Mouse (Mus musculus): ENCODE results near the gene Zfp638. TPM values are rescaled to one million over a fixed set of nuclear protein-coding genes. Genes with fewer than 3 reads are reported as not detected.
A peak's percentile ranks its signal among the peaks of the same experiment; 100 is the strongest.

Zfp638 gene
- polyA plus RNA-seq, 1 experiment from 2014 or later: 97.4 TPM

- Histone ChIP-seq H3K9ac (no peak overlapping the region), H3K9me3 (ENCODE audit: control insufficient read depth, low read length) (no peaks in the 10 kb centered on the region), H3K4me3 (replicated peaks; ENCODE audit: low read length) (no peak overlapping the region), H3K27ac (no peak overlapping the region), H3K27me3 (ENCODE audit: control insufficient read depth, insufficient read depth, low read length) (no peaks in the 10 kb centered on the region), H3K4me1 (replicated peaks; ENCODE audit: control insufficient read depth, insufficient read depth, low read length) (no peaks in the 10 kb centered on the region), H3K4me2 (replicated peaks) (no peak overlapping the region), H3K36me3 (replicated peaks; ENCODE audit: control insufficient read depth, insufficient read depth) (peaks cover 59% of the 10 kb centered on the region)
- WGBS: 97% methylated on average over 2 of the region's 2 CpGs
- ATAC-seq (ENCODE audit: low FRiP score): no peak
- DNase-seq (ENCODE audit: low spot score): no peak
Measured at GRCm38 (mm10) chr6:83939492-83939891, 72.6 kb downstream of the Zfp638 start.

- Histone ChIP-seq H3K27ac (no peak overlapping the region), H3K9me3 (ENCODE audit: control insufficient read depth, low read length) (no peaks in the 10 kb centered on the region), H3K4me3 (replicated peaks; ENCODE audit: low read length) (no peak overlapping the region), H3K36me3 (replicated peaks; ENCODE audit: control insufficient read depth, insufficient read depth) (peaks cover 72% of the 10 kb centered on the region), H3K9ac (no peak overlapping the region), H3K4me1 (replicated peaks; ENCODE audit: control insufficient read depth, insufficient read depth, low read length) (no peaks in the 10 kb centered on the region), H3K27me3 (ENCODE audit: control insufficient read depth, insufficient read depth, low read length) (no peaks in the 10 kb centered on the region), H3K4me2 (replicated peaks) (no peak overlapping the region)
- 95% methylated on average over 13 of the region's 13 CpGs for WGBS
- DNase-seq (ENCODE audit: low spot score): no peak
- ATAC-seq (ENCODE audit: low FRiP score): no peak
Measured at GRCm38 (mm10) chr6:83942806-83943205, 75.9 kb downstream of the Zfp638 start.

GRCm38 (mm10) chr6:83953603-83954002 lies 86.7 kb downstream of the Zfp638 start:
- Histone ChIP-seq H3K27ac (no peak overlapping the region), H3K4me1 (replicated peaks; ENCODE audit: control insufficient read depth, insufficient read depth, low read length) (no peaks in the 10 kb centered on the region), H3K36me3 (replicated peaks; ENCODE audit: control insufficient read depth, insufficient read depth) (peaks cover 64% of the 10 kb centered on the region), H3K4me2 (replicated peaks) (no peak overlapping the region), H3K9me3 (ENCODE audit: control insufficient read depth, low read length) (no peaks in the 10 kb centered on the region), H3K27me3 (ENCODE audit: control insufficient read depth, insufficient read depth, low read length) (no peaks in the 10 kb centered on the region), H3K9ac (no peak overlapping the region), H3K4me3 (replicated peaks; ENCODE audit: low read length) (no peak overlapping the region)
- no peak for ATAC-seq (ENCODE audit: low FRiP score)
- no peak for DNase-seq (ENCODE audit: low spot score)

GRCm38 (mm10) chr6:83987642-83988041 lies 120.7 kb downstream of the Zfp638 start:
- H3K36me3 ChIP-seq (replicated peaks; ENCODE audit: control insufficient read depth, insufficient read depth): peaks cover 82% of the 10 kb centered on the region
- WGBS: 96% methylated on average over 5 of the region's 5 CpGs
- H3K4me3 ChIP-seq (replicated peaks; ENCODE audit: low read length): no peak overlapping the region
- H3K9ac ChIP-seq: no peak overlapping the region
- no peak for ATAC-seq (ENCODE audit: low FRiP score)
- no peaks in the 10 kb centered on the region for H3K9me3 ChIP-seq (ENCODE audit: control insufficient read depth, low read length)
- DNase-seq (ENCODE audit: low spot score): no peak
- H3K27me3 ChIP-seq (ENCODE audit: control insufficient read depth, insufficient read depth, low read length): no peaks in the 10 kb centered on the region
- H3K4me1 ChIP-seq (replicated peaks; ENCODE audit: control insufficient read depth, insufficient read depth, low read length): no peaks in the 10 kb centered on the region
- no peak overlapping the region for H3K4me2 ChIP-seq (replicated peaks)
- no peak overlapping the region for H3K27ac ChIP-seq

- Histone ChIP-seq H3K9me3 (ENCODE audit: control insufficient read depth, low read length) (no peaks in the 10 kb centered on the region), H3K9ac (no peak overlapping the region), H3K4me3 (replicated peaks; ENCODE audit: low read length) (no peak overlapping the region), H3K4me2 (replicated peaks) (no peak overlapping the region), H3K4me1 (replicated peaks; ENCODE audit: control insufficient read depth, insufficient read depth, low read length) (no peaks in the 10 kb centered on the region), H3K27me3 (ENCODE audit: control insufficient read depth, insufficient read depth, low read length) (peaks cover under 1% of the 10 kb centered on the region; the same call in 1 of the 2 replicates), H3K27ac (no peak overlapping the region), H3K36me3 (replicated peaks; ENCODE audit: control insufficient read depth, insufficient read depth) (peaks cover 20% of the 10 kb centered on the region)
- DNase-seq (ENCODE audit: low spot score): no peak
- no peak for ATAC-seq (ENCODE audit: low FRiP score)
- 77% methylated on average over 1 of the region's 1 CpGs for WGBS
Measured at GRCm38 (mm10) chr6:84002716-84003115, 135.8 kb downstream of the Zfp638 start.

GRCm38 (mm10) chr6:84004295-84004694 lies 137.4 kb downstream of the Zfp638 start:
- no peaks in the 10 kb centered on the region for H3K9me3 ChIP-seq (ENCODE audit: control insufficient read depth, low read length)
- H3K9ac ChIP-seq: no peak overlapping the region
- no peak overlapping the region for H3K4me2 ChIP-seq (replicated peaks)
- H3K4me3 ChIP-seq (replicated peaks; ENCODE audit: low read length): no peak overlapping the region
- no peak overlapping the region for H3K27ac ChIP-seq
- no peak for ATAC-seq (ENCODE audit: low FRiP score)
- peaks cover 10% of the 10 kb centered on the region for H3K4me1 ChIP-seq (replicated peaks; ENCODE audit: control insufficient read depth, insufficient read depth, low read length)
- H3K36me3 ChIP-seq (replicated peaks; ENCODE audit: control insufficient read depth, insufficient read depth): peaks cover 5% of the 10 kb centered on the region
- H3K27me3 ChIP-seq (ENCODE audit: control insufficient read depth, insufficient read depth, low read length): peaks cover 14% of the 10 kb centered on the region; the same call in 1 of the 2 replicates
- WGBS: 82% methylated on average over 4 of the region's 4 CpGs
- no peak for DNase-seq (ENCODE audit: low spot score)

GRCm38 (mm10) chr6:84008363-84009171 lies 141.7 kb downstream of the Zfp638 start, which contains the start of gene Dysf:
Dysf (plus strand) TSS chr6:84008590.
- Histone ChIP-seq H3K27ac (no peak within 1 kb of the TSS), H3K4me3 (replicated peaks; ENCODE audit: low read length) (peak within 1 kb of the TSS; percentile 29), H3K9ac (peak within 1 kb of the TSS; percentile 32), H3K9me3 (ENCODE audit: control insufficient read depth, low read length) (no peaks in the 10 kb centered on the region), H3K4me2 (replicated peaks) (peak within 1 kb of the TSS; percentile 60), H3K4me1 (replicated peaks; ENCODE audit: control insufficient read depth, insufficient read depth, low read length) (peaks cover 22% of the 10 kb centered on the region), H3K27me3 (ENCODE audit: control insufficient read depth, insufficient read depth, low read length) (peaks cover 15% of the 10 kb centered on the region; the same call in 1 of the 2 replicates), H3K36me3 (replicated peaks; ENCODE audit: control insufficient read depth, insufficient read depth) (no peaks in the 10 kb centered on the region)
- no peak for ATAC-seq (ENCODE audit: low FRiP score)
- DNase-seq (ENCODE audit: low spot score): peak; percentile 44
- 1% methylated on average over 41 of the region's 41 CpGs for WGBS

GRCm38 (mm10) chr6:84009172-84009872 lies 142.4 kb downstream of the Zfp638 start:
- ATAC-seq (ENCODE audit: low FRiP score): no peak
- peaks cover 15% of the 10 kb centered on the region; the same call in 1 of the 2 replicates for H3K27me3 ChIP-seq (ENCODE audit: control insufficient read depth, insufficient read depth, low read length)
- DNase-seq (ENCODE audit: low spot score): no peak
- H3K4me3 ChIP-seq (replicated peaks; ENCODE audit: low read length): peak overlapping the region; percentile 29
- peak overlapping the region; percentile 60 for H3K4me2 ChIP-seq (replicated peaks)
- no peaks in the 10 kb centered on the region for H3K36me3 ChIP-seq (replicated peaks; ENCODE audit: control insufficient read depth, insufficient read depth)
- peak overlapping the region; percentile 32; the same call in 1 of the 2 replicates for H3K9ac ChIP-seq
- H3K4me1 ChIP-seq (replicated peaks; ENCODE audit: control insufficient read depth, insufficient read depth, low read length): peaks cover 22% of the 10 kb centered on the region
- 25% methylated on average over 8 of the region's 8 CpGs for WGBS
- peak overlapping the region; percentile 8; the same call in 1 of the 2 replicates for H3K27ac ChIP-seq
- H3K9me3 ChIP-seq (ENCODE audit: control insufficient read depth, low read length): no peaks in the 10 kb centered on the region

GRCm38 (mm10) chr6:84009915-84010302 lies 143.0 kb downstream of the Zfp638 start:
- Histone ChIP-seq H3K27me3 (ENCODE audit: control insufficient read depth, insufficient read depth, low read length) (peaks cover 15% of the 10 kb centered on the region; the same call in 1 of the 2 replicates), H3K9me3 (ENCODE audit: control insufficient read depth, low read length) (no peaks in the 10 kb centered on the region), H3K4me1 (replicated peaks; ENCODE audit: control insufficient read depth, insufficient read depth, low read length) (peaks cover 22% of the 10 kb centered on the region), H3K4me2 (replicated peaks) (no peak overlapping the region), H3K36me3 (replicated peaks; ENCODE audit: control insufficient read depth, insufficient read depth) (no peaks in the 10 kb centered on the region), H3K27ac (peak overlapping the region; percentile 8; the same call in 1 of the 2 replicates), H3K4me3 (replicated peaks; ENCODE audit: low read length) (no peak overlapping the region), H3K9ac (no peak overlapping the region)
- DNase-seq (ENCODE audit: low spot score) (no peak), ATAC-seq (ENCODE audit: low FRiP score) (no peak)
- 31% methylated on average over 4 of the region's 4 CpGs for WGBS
